8 mouse cellular contexts compared by ENCODE assay signal in genomic region chr7:112224854-112225253, GRCm38 (mm10). TPM values are rescaled to one million over a fixed set of nuclear protein-coding genes. Genes with fewer than 3 reads are reported as not detected.
DNase-seq lines count a peak whose midpoint lies in the region; ATAC-seq and TF ChIP-seq lines count a peak whose summit lies in the region.

No protein-coding gene starts in this region.

- TF ChIP-seq CTCF in heart, postnatal 0 days (IDR thresholded peaks at IDR 0.05; ENCODE audit: low read depth) = no peak

- no peak overlapping the region for H3K4me3 ChIP-seq in heart, postnatal 0 days (ENCODE audit: low read depth, low read length)
- H3K4me3 ChIP-seq in midbrain, embryonic 11.5 days (ENCODE audit: low read depth, low read length) = no peak overlapping the region
- no peak overlapping the region for H3K4me3 ChIP-seq in midbrain, embryonic 10.5 days
- H3K4me3 ChIP-seq in neural tube, embryonic 14.5 days (ENCODE audit: low read depth, low read length) = no peak overlapping the region
- no peak overlapping the region for H3K4me3 ChIP-seq in forebrain, embryonic 15.5 days

- peaks cover 11% of the 10 kb centered on the region; the same call in 1 of the 2 replicates for H3K36me3 ChIP-seq in heart, postnatal 0 days (replicated peaks; ENCODE audit: control insufficient read depth, insufficient read depth, low read length)
- no peaks in the 10 kb centered on the region for H3K36me3 ChIP-seq in midbrain, embryonic 11.5 days (ENCODE audit: control insufficient read depth, insufficient read depth, low read length)
- no peaks in the 10 kb centered on the region for H3K36me3 ChIP-seq in midbrain, embryonic 10.5 days
- no peaks in the 10 kb centered on the region for H3K36me3 ChIP-seq in neural tube, embryonic 14.5 days (ENCODE audit: control insufficient read depth, insufficient read depth, low read length)
- H3K36me3 ChIP-seq in forebrain, embryonic 15.5 days = no peaks in the 10 kb centered on the region

- peak overlapping the region; percentile 85; the same call in 1 of the 2 replicates for H3K4me2 ChIP-seq in heart, postnatal 0 days (ENCODE audit: low read depth, low read length)
- no peak overlapping the region for H3K4me2 ChIP-seq in midbrain, embryonic 11.5 days
- H3K4me2 ChIP-seq in neural tube, embryonic 14.5 days (ENCODE audit: low read depth, low read length) = peak overlapping the region; percentile 97; the same call in 1 of the 2 replicates
- no peak overlapping the region for H3K4me2 ChIP-seq in forebrain, embryonic 15.5 days (replicated peaks)

- 66% methylated on average over 12 of the region's 12 CpGs for WGBS in heart, postnatal 0 days
- WGBS in midbrain, embryonic 11.5 days = 73% methylated on average over 12 of the region's 12 CpGs
- 73% methylated on average over 12 of the region's 12 CpGs for WGBS in midbrain, embryonic 10.5 days
- WGBS in neural tube, embryonic 14.5 days = 61% methylated on average over 12 of the region's 12 CpGs
- WGBS in forebrain, embryonic 15.5 days = 73% methylated on average over 12 of the region's 12 CpGs

- H3K27me3 ChIP-seq in heart, postnatal 0 days (ENCODE audit: control insufficient read depth, insufficient read depth, low read length) = no peaks in the 10 kb centered on the region
- H3K27me3 ChIP-seq in midbrain, embryonic 11.5 days (ENCODE audit: control insufficient read depth, insufficient read depth, low read length) = peaks cover 24% of the 10 kb centered on the region
- H3K27me3 ChIP-seq in midbrain, embryonic 10.5 days (ENCODE audit: low read depth, poor library complexity, severe bottlenecking) = peaks cover 71% of the 10 kb centered on the region
- H3K27me3 ChIP-seq in neural tube, embryonic 14.5 days (ENCODE audit: control insufficient read depth, insufficient read depth, low read length) = peaks cover 23% of the 10 kb centered on the region
- peaks cover 19% of the 10 kb centered on the region; the same call in 1 of the 2 replicates for H3K27me3 ChIP-seq in forebrain, embryonic 15.5 days

- H3K27ac ChIP-seq in heart, postnatal 0 days (ENCODE audit: low read depth) = peak overlapping the region; percentile 89
- H3K27ac ChIP-seq in midbrain, embryonic 11.5 days (ENCODE audit: low read depth, low read length) = no peak overlapping the region
- no peak overlapping the region for H3K27ac ChIP-seq in midbrain, embryonic 10.5 days (replicated peaks)
- no peak overlapping the region for H3K27ac ChIP-seq in neural tube, embryonic 14.5 days (ENCODE audit: low read depth, low read length)
- no peak overlapping the region for H3K27ac ChIP-seq in forebrain, embryonic 15.5 days (replicated peaks)

- no peak overlapping the region for H3K9ac ChIP-seq in heart, postnatal 0 days (replicated peaks; ENCODE audit: low read depth, low read length)
- H3K9ac ChIP-seq in midbrain, embryonic 11.5 days (ENCODE audit: low read length) = no peak overlapping the region
- H3K9ac ChIP-seq in neural tube, embryonic 14.5 days (replicated peaks; ENCODE audit: low read depth, low read length) = no peak overlapping the region
- no peak overlapping the region for H3K9ac ChIP-seq in forebrain, embryonic 15.5 days (replicated peaks)

- H3K4me1 ChIP-seq in heart, postnatal 0 days (ENCODE audit: control insufficient read depth, insufficient read depth) = peaks cover 46% of the 10 kb centered on the region
- H3K4me1 ChIP-seq in midbrain, embryonic 11.5 days (ENCODE audit: control insufficient read depth, insufficient read depth, low read length) = peaks cover 9% of the 10 kb centered on the region
- peaks cover 36% of the 10 kb centered on the region for H3K4me1 ChIP-seq in midbrain, embryonic 10.5 days
- H3K4me1 ChIP-seq in neural tube, embryonic 14.5 days (ENCODE audit: control insufficient read depth, insufficient read depth, low read length) = peaks cover 5% of the 10 kb centered on the region
- peaks cover 17% of the 10 kb centered on the region for H3K4me1 ChIP-seq in forebrain, embryonic 15.5 days

- no peak for ATAC-seq in heart, postnatal 0 days (ENCODE audit: insufficient read depth, low read depth)
- ATAC-seq in midbrain, embryonic 11.5 days (ENCODE audit: low FRiP score) = no peak
- ATAC-seq in neural tube, embryonic 14.5 days (ENCODE audit: low read depth) = no peak
- no peak for ATAC-seq in forebrain, embryonic 15.5 days (replicated peaks)

- H3K9me3 ChIP-seq in heart, postnatal 0 days (replicated peaks; ENCODE audit: control insufficient read depth, low read length) = no peaks in the 10 kb centered on the region
- no peaks in the 10 kb centered on the region for H3K9me3 ChIP-seq in midbrain, embryonic 11.5 days (ENCODE audit: control insufficient read depth, low read length)
- no peaks in the 10 kb centered on the region for H3K9me3 ChIP-seq in midbrain, embryonic 10.5 days (replicated peaks)
- H3K9me3 ChIP-seq in neural tube, embryonic 14.5 days (ENCODE audit: control insufficient read depth, low read length) = no peaks in the 10 kb centered on the region
- no peaks in the 10 kb centered on the region for H3K9me3 ChIP-seq in forebrain, embryonic 15.5 days

- TF ChIP-seq EP300 in heart, postnatal 0 days (IDR thresholded peaks at IDR 0.05; ENCODE audit: low read depth) = no peak

- intact Hi-C loops in heart, postnatal 25 days (cut with DNase I) = no loop called here

- DNase-seq in cerebellum, adult 11-12 months = peak; percentile 57
- DNase-seq in cerebellum, adult 9-10 months = no peak
- no peak for DNase-seq in heart, postnatal 0 days (ENCODE audit: low spot score)
- no peak for DNase-seq in heart, postnatal 25 days (ENCODE audit: low spot score)
- peak; percentile 85 for DNase-seq in midbrain, embryonic 11.5 days (ENCODE audit: low spot score, missing footprints)
- no peak for DNase-seq in midbrain, embryonic 10.5 days (ENCODE audit: low spot score)

RNA-seq across cellular contexts. Expression of gene Mical2, which starts 0.8 kb away (rescaled TPM):
- 136 and 169 TPM in 2 replicates for total RNA-seq in heart, postnatal 0 days (2014; rRNA removed; ENCODE audit: low replicate concordance)
- 59.9 and 78.1 TPM in 2 replicates for polyA plus RNA-seq in heart, postnatal 0 days (2015; fragmentation: Nextera tagmentation; extraction: Ambion mirVana)
- total RNA-seq in heart, postnatal 25 days (2021) = 100 to 1,000 TPM in 1 of 2 experiments, 10 to 100 TPM in 1; 93.4 to 103 TPM
- polyA plus RNA-seq in midbrain, embryonic 11.5 days (2014; fragmentation: Nextera tagmentation; extraction: Ambion mirVana) = 1.2 and 1.5 TPM in 2 replicates
- polyA plus RNA-seq in midbrain, embryonic 10.5 days (2016; fragmentation: Nextera tagmentation; extraction: Ambion mirVana) = 0.78 and 1.3 TPM in 2 replicates
- polyA plus RNA-seq in neural tube, embryonic 14.5 days (2014; fragmentation: Nextera tagmentation; extraction: Ambion mirVana) = 3.7 and 5.3 TPM in 2 replicates
- polyA plus RNA-seq in forebrain, embryonic 15.5 days (2015; fragmentation: Nextera tagmentation; extraction: Ambion mirVana) = 5.9 and 7.0 TPM in 2 replicates

Comparison
In these comparisons a context has a peak if more than half of its experiments do, and no peak if none do; other contexts are left out.
1. DNase-seq: peak in cerebellum, adult 11-12 months (single experiment) and midbrain, embryonic 11.5 days (single experiment); none in cerebellum, adult 9-10 months (single experiment), heart, postnatal 0 days (single experiment), heart, postnatal 25 days (single experiment) and midbrain, embryonic 10.5 days (single experiment).
2. H3K4me2 ChIP-seq: peak in heart, postnatal 0 days (single experiment) and neural tube, embryonic 14.5 days (single experiment); none in midbrain, embryonic 11.5 days (single experiment) and forebrain, embryonic 15.5 days (single experiment).